Mouse (Mus musculus): Measurements from ENCODE around the gene Msh4. TPM values are rescaled to one million over a fixed set of nuclear protein-coding genes. Genes with fewer than 3 reads are reported as not detected.
"Not testable (repeated sequence)": the region's sequence is repeated elsewhere in the genome, so short reads cannot be mapped to it uniquely, and the experiment has no call there.

Gene Msh4
- total RNA-seq, 2 experiments from 2014 or later, result 0.59 to 0.71 TPM

GRCm38 (mm10) chr3:153911197-153911881 lies 5.4 kb upstream of the Msh4 start:
- DNase-seq (ENCODE audit: low spot score in 2 of 2), result no peak

GRCm38 (mm10) chr3:153910489-153910888 lies 4.6 kb upstream of the Msh4 start:
- DNase-seq (ENCODE audit: low spot score in 2 of 2), result no peak

- DNase-seq (ENCODE audit: low spot score in 2 of 2), result no peak
These were observed 3.0 kb upstream of the Msh4 start for GRCm38 (mm10) chr3:153908919-153909318.

GRCm38 (mm10) chr3:153905251-153906135 lies 445 bp downstream of the Msh4 start:
- DNase-seq (ENCODE audit: low spot score in 2 of 2), result no peak

GRCm38 (mm10) chr3:153904586-153904985 lies 1.4 kb downstream of the Msh4 start:
- peak; percentile 41 to 53 for DNase-seq (ENCODE audit: low spot score in 2 of 2)

GRCm38 (mm10) chr3:153902595-153902994 lies 3.3 kb downstream of the Msh4 start:
- no peak for DNase-seq (ENCODE audit: low spot score in 2 of 2)

- no peak for DNase-seq (ENCODE audit: low spot score in 2 of 2)
These were observed 4.0 kb downstream of the Msh4 start for GRCm38 (mm10) chr3:153901904-153902303.

- DNase-seq (ENCODE audit: low spot score in 2 of 2), result no peak
These were observed 8.7 kb downstream of the Msh4 start for GRCm38 (mm10) chr3:153897216-153897615.

GRCm38 (mm10) chr3:153895454-153895853 lies 10.5 kb downstream of the Msh4 start:
- no peak for DNase-seq (ENCODE audit: low spot score in 2 of 2)

- DNase-seq (ENCODE audit: low spot score in 2 of 2), result no peak
These were observed 16.7 kb downstream of the Msh4 start for GRCm38 (mm10) chr3:153889188-153889781.

- no peak for DNase-seq (ENCODE audit: low spot score in 2 of 2)
These were observed 17.8 kb downstream of the Msh4 start for GRCm38 (mm10) chr3:153888141-153888540.

- no peak for DNase-seq (ENCODE audit: low spot score in 2 of 2)
These were observed 19.6 kb downstream of the Msh4 start for GRCm38 (mm10) chr3:153886296-153886695.

GRCm38 (mm10) chr3:153871396-153871795 lies 34.5 kb downstream of the Msh4 start:
- no peak for DNase-seq (ENCODE audit: low spot score in 2 of 2)

- DNase-seq (ENCODE audit: low spot score in 2 of 2), result no peak
These were observed 38.5 kb downstream of the Msh4 start for GRCm38 (mm10) chr3:153867149-153868136.

- no peak for DNase-seq (ENCODE audit: low spot score in 2 of 2)
These were observed 41.1 kb downstream of the Msh4 start for GRCm38 (mm10) chr3:153864636-153865429.

- DNase-seq (ENCODE audit: low spot score in 2 of 2), result no peak
These were observed 42.1 kb downstream of the Msh4 start for GRCm38 (mm10) chr3:153863816-153864215.

GRCm38 (mm10) chr3:153860392-153860791 lies 45.5 kb downstream of the Msh4 start:
- DNase-seq (ENCODE audit: low spot score in 2 of 2), result not testable (repeated sequence)

- no peak for DNase-seq (ENCODE audit: low spot score in 2 of 2)
These were observed 47.5 kb downstream of the Msh4 start for GRCm38 (mm10) chr3:153858350-153859001.

GRCm38 (mm10) chr3:153852266-153852665 lies 53.7 kb downstream of the Msh4 start:
- DNase-seq (ENCODE audit: low spot score in 2 of 2), result no peak

All from layer of hippocampus, postnatal 10 days (tissue).